In the genomic region with DNA sequence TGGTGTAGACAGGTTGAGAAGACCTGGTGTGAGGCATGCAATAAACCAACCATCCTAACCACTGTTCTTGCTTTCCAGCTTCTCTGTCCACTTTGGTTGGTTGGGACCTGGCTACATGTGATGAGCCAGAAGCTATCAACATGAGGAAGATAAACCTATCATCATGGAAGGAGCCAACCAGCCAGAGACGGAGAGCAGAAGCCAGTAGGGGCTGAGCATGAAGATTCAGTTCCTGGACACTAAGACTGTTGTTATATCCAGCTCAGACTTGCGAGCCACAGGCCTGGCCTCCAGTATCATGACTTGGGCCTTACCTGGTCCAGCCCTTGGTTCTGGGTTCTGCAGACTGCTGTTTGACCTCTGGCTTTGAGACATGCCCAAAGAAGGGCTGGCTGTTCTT, we compare ENCODE assay signal across 15 mouse cellular contexts. TPM values are rescaled to one million over a fixed set of nuclear protein-coding genes. Genes with fewer than 3 reads are reported as not detected.
DNase-seq lines count a peak whose midpoint lies in the region; ATAC-seq lines count a peak whose summit lies in the region.
"Had no signal": no experiment of that assay in that cellular context is flagged by ENCODE, and none has a peak within 500 bp of the region (broad histone marks: within the 10 kb centered on the region; RNA-seq: fewer than 3 reads in every experiment).

No protein-coding gene starts in this region.

- peak overlapping the region; percentile 89 for H3K4me3 ChIP-seq in heart, embryonic 15.5 days
- H3K4me3 ChIP-seq in lung, embryonic 16.5 days (ENCODE audit: low read length) = no peak overlapping the region
- peak overlapping the region; percentile 80 for H3K4me3 ChIP-seq in brown adipose tissue, adult 24 weeks (ENCODE audit: insufficient read depth, low read depth, low read length)
- H3K4me3 ChIP-seq in stomach, embryonic 15.5 days (replicated peaks) = peak overlapping the region; percentile 79; the same call in 1 of the 2 replicates
- no peak overlapping the region for H3K4me3 ChIP-seq in midbrain, embryonic 14.5 days (replicated peaks; ENCODE audit: low read depth, low read length)
- H3K4me3 ChIP-seq: hindbrain, embryonic 12.5 days; midbrain, embryonic 12.5 days had no signal

- ATAC-seq in heart, embryonic 15.5 days (replicated peaks; ENCODE audit: insufficient number of reproducible peaks, insufficient read depth, low FRiP score, low read depth) = no peak
- ATAC-seq in lung, embryonic 16.5 days (ENCODE audit: low read depth) = no peak
- ATAC-seq in stomach, embryonic 15.5 days (ENCODE audit: insufficient read depth, low FRiP score, low read depth) = no peak
- no peak for ATAC-seq in midbrain, embryonic 14.5 days (ENCODE audit: low FRiP score, low TSS enrichment)
- ATAC-seq: liver, postnatal 0 days had no signal

- peaks cover 72% of the 10 kb centered on the region for H3K4me1 ChIP-seq in heart, embryonic 15.5 days (replicated peaks)
- H3K4me1 ChIP-seq in lung, embryonic 16.5 days (replicated peaks; ENCODE audit: control insufficient read depth, insufficient read depth, low read length) = peaks cover 44% of the 10 kb centered on the region
- H3K4me1 ChIP-seq in brown adipose tissue, adult 24 weeks (ENCODE audit: control insufficient read depth, insufficient read depth, insufficient read length, low read length) = peaks cover 9% of the 10 kb centered on the region; the same call in 1 of the 2 replicates
- H3K4me1 ChIP-seq in stomach, embryonic 15.5 days = peaks cover 42% of the 10 kb centered on the region
- H3K4me1 ChIP-seq in midbrain, embryonic 14.5 days (ENCODE audit: control insufficient read depth, insufficient read depth, low read length) = peaks cover 17% of the 10 kb centered on the region

- no peaks in the 10 kb centered on the region for H3K9me3 ChIP-seq in heart, embryonic 15.5 days (replicated peaks)
- no peaks in the 10 kb centered on the region for H3K9me3 ChIP-seq in lung, embryonic 16.5 days (ENCODE audit: control insufficient read depth, low read length)
- H3K9me3 ChIP-seq in stomach, embryonic 15.5 days = no peaks in the 10 kb centered on the region
- H3K9me3 ChIP-seq in midbrain, embryonic 14.5 days (ENCODE audit: control insufficient read depth, low read length) = no peaks in the 10 kb centered on the region
- H3K9me3 ChIP-seq: hindbrain, embryonic 12.5 days; midbrain, embryonic 12.5 days had no signal

- no peak for DNase-seq in heart, postnatal 10 days
- no peak for DNase-seq in lung, postnatal 36 days
- no peak for DNase-seq in midbrain, embryonic 14.5 days
- DNase-seq in spleen, postnatal 4 days (ENCODE audit: low spot score in 2 of 2) = no peak
- DNase-seq: adrenal gland, postnatal 14 days; cerebellum, postnatal 36 days; kidney, adult 9 months; layer of hippocampus, adult 9-11 months; liver, postnatal 0 days had no signal

- 0 out of 2 replicates have a peak overlapping the region, but pooled peaks have one; percentile 1 for H3K9ac ChIP-seq in heart, embryonic 15.5 days
- no peak overlapping the region for H3K9ac ChIP-seq in lung, embryonic 16.5 days (ENCODE audit: low read length)
- H3K9ac ChIP-seq in stomach, embryonic 15.5 days = no peak overlapping the region
- H3K9ac ChIP-seq in midbrain, embryonic 14.5 days (replicated peaks; ENCODE audit: low read length) = no peak overlapping the region
- H3K9ac ChIP-seq: hindbrain, embryonic 12.5 days; liver, postnatal 0 days; midbrain, embryonic 12.5 days had no signal

- peaks cover 15% of the 10 kb centered on the region; the same call in 1 of the 2 replicates for H3K36me3 ChIP-seq in heart, embryonic 15.5 days
- peaks cover 5% of the 10 kb centered on the region for H3K36me3 ChIP-seq in lung, embryonic 16.5 days (ENCODE audit: control insufficient read depth, insufficient read depth, low read length)
- H3K36me3 ChIP-seq in stomach, embryonic 15.5 days = peaks cover 3% of the 10 kb centered on the region; the same call in 1 of the 2 replicates
- H3K36me3 ChIP-seq in midbrain, embryonic 14.5 days (ENCODE audit: control insufficient read depth, insufficient read depth, low read length) = no peaks in the 10 kb centered on the region

- H3K4me2 ChIP-seq in heart, embryonic 15.5 days = peak overlapping the region; percentile 92
- H3K4me2 ChIP-seq in lung, embryonic 16.5 days (ENCODE audit: low read depth, low read length) = peak overlapping the region; percentile 90
- H3K4me2 ChIP-seq in stomach, embryonic 15.5 days = peak overlapping the region; percentile 90
- no peak overlapping the region for H3K4me2 ChIP-seq in midbrain, embryonic 14.5 days (ENCODE audit: low read length)

- no peak overlapping the region for H3K27ac ChIP-seq in heart, embryonic 15.5 days
- H3K27ac ChIP-seq in lung, embryonic 16.5 days (ENCODE audit: low read length) = no peak overlapping the region
- H3K27ac ChIP-seq in brown adipose tissue, adult 24 weeks (replicated peaks; ENCODE audit: low read depth, low read length) = peak overlapping the region; percentile 99
- H3K27ac ChIP-seq in stomach, embryonic 15.5 days = no peak overlapping the region
- no peak overlapping the region for H3K27ac ChIP-seq in midbrain, embryonic 14.5 days (replicated peaks; ENCODE audit: low read depth, low read length)
- H3K27ac ChIP-seq: hindbrain, embryonic 12.5 days; midbrain, embryonic 12.5 days had no signal

- H3K27me3 ChIP-seq in heart, embryonic 15.5 days = no peaks in the 10 kb centered on the region
- no peaks in the 10 kb centered on the region for H3K27me3 ChIP-seq in lung, embryonic 16.5 days (ENCODE audit: control insufficient read depth, insufficient read depth, low read depth, low read length)
- no peaks in the 10 kb centered on the region for H3K27me3 ChIP-seq in stomach, embryonic 15.5 days (replicated peaks)
- peaks cover 5% of the 10 kb centered on the region; the same call in 1 of the 2 replicates for H3K27me3 ChIP-seq in midbrain, embryonic 14.5 days (ENCODE audit: control insufficient read depth, insufficient read depth, low read length)

- 50% methylated on average over 2 of the region's 2 CpGs for WGBS in heart, embryonic 15.5 days
- WGBS in lung, embryonic 16.5 days = 87% methylated on average over 2 of the region's 2 CpGs
- 69% methylated on average over 2 of the region's 2 CpGs for whole genome bisulfite sequencing in stomach, embryonic 15.5 days
- 93% methylated on average over 2 of the region's 2 CpGs for WGBS in midbrain, embryonic 14.5 days

- intact Hi-C loops in heart, postnatal 10 days (cut with DNase I) = no loop called here

RNA-seq across cellular contexts. Expression of a gene that starts 2.5 kb away (rescaled TPM):
- 70.5 and 85.0 TPM in 2 replicates for polyA plus RNA-seq in heart, embryonic 15.5 days (2015; fragmentation: Nextera tagmentation; extraction: Ambion mirVana)
- total RNA-seq in heart, postnatal 10 days (2021) = 10 to 100 TPM; 35.4 to 36.7 TPM
- 62.8 and 63.2 TPM in 2 replicates for polyA plus RNA-seq in lung, embryonic 16.5 days (2015; fragmentation: Nextera tagmentation; extraction: Ambion mirVana)
- polyA plus RNA-seq in brown adipose tissue, adult 24 weeks (2012; ENCODE audit: insufficient read depth, insufficient read length, missing spikeins) = 498 and 651 TPM in 2 replicates
- 79.8 and 95.3 TPM in 2 replicates for polyA plus RNA-seq in stomach, embryonic 15.5 days (2015; fragmentation: Nextera tagmentation; extraction: Ambion mirVana)
- polyA plus RNA-seq in midbrain, embryonic 14.5 days (2014; fragmentation: Nextera tagmentation; extraction: Ambion mirVana) = 20.7 and 25.1 TPM in 2 replicates

RNA-seq across cellular contexts. Expression of a gene that starts 10.8 kb away (rescaled TPM):
- polyA plus RNA-seq in heart, embryonic 15.5 days (2015; fragmentation: Nextera tagmentation; extraction: Ambion mirVana) = 3,693 and 4,133 TPM in 2 replicates
- total RNA-seq in heart, postnatal 10 days (2021) = 100 to 1,000 TPM; 610 to 792 TPM
- polyA plus RNA-seq in lung, embryonic 16.5 days (2015; fragmentation: Nextera tagmentation; extraction: Ambion mirVana) = 92.3 and 105 TPM in 2 replicates
- polyA plus RNA-seq in brown adipose tissue, adult 24 weeks (2012; ENCODE audit: insufficient read depth, insufficient read length, missing spikeins) = 13.6 and 19.7 TPM in 2 replicates
- polyA plus RNA-seq in stomach, embryonic 15.5 days (2015; fragmentation: Nextera tagmentation; extraction: Ambion mirVana) = 8.8 and 15.3 TPM in 2 replicates
- polyA plus RNA-seq in midbrain, embryonic 14.5 days (2014; fragmentation: Nextera tagmentation; extraction: Ambion mirVana) = 0.43 TPM in 1 of 2 replicates, not detected in the other
- total RNA-seq: adrenal gland, postnatal 14 days had no signal

RNA-seq across cellular contexts. Expression of a gene that starts 48.5 kb away (rescaled TPM):
- polyA plus RNA-seq in heart, embryonic 15.5 days (2015; fragmentation: Nextera tagmentation; extraction: Ambion mirVana) = 149 and 169 TPM in 2 replicates
- 100 to 1,000 TPM; 107 to 117 TPM for total RNA-seq in heart, postnatal 10 days (2021)
- polyA plus RNA-seq in lung, embryonic 16.5 days (2015; fragmentation: Nextera tagmentation; extraction: Ambion mirVana) = 268 and 290 TPM in 2 replicates
- polyA plus RNA-seq in brown adipose tissue, adult 24 weeks (2012; ENCODE audit: insufficient read depth, insufficient read length, missing spikeins) = 33.7 and 37.2 TPM in 2 replicates
- 225 and 236 TPM in 2 replicates for polyA plus RNA-seq in stomach, embryonic 15.5 days (2015; fragmentation: Nextera tagmentation; extraction: Ambion mirVana)
- 13.2 and 16.1 TPM in 2 replicates for polyA plus RNA-seq in midbrain, embryonic 14.5 days (2014; fragmentation: Nextera tagmentation; extraction: Ambion mirVana)

RNA-seq across cellular contexts. Expression of a gene that starts 50.0 kb away (rescaled TPM):
- polyA plus RNA-seq in heart, embryonic 15.5 days (2015; fragmentation: Nextera tagmentation; extraction: Ambion mirVana) = 3.2 and 5.8 TPM in 2 replicates
- 10 to 100 TPM in 1 of 2 experiments, 1 to 10 TPM in 1; 9.4 to 10.8 TPM for total RNA-seq in heart, postnatal 10 days (2021)
- 14.1 and 16.2 TPM in 2 replicates for polyA plus RNA-seq in lung, embryonic 16.5 days (2015; fragmentation: Nextera tagmentation; extraction: Ambion mirVana)
- not detected in 2 replicates for polyA plus RNA-seq in brown adipose tissue, adult 24 weeks (2012; ENCODE audit: insufficient read depth, insufficient read length, missing spikeins)
- 95.0 and 97.1 TPM in 2 replicates for polyA plus RNA-seq in stomach, embryonic 15.5 days (2015; fragmentation: Nextera tagmentation; extraction: Ambion mirVana)
- 0.58 and 1.0 TPM in 2 replicates for polyA plus RNA-seq in midbrain, embryonic 14.5 days (2014; fragmentation: Nextera tagmentation; extraction: Ambion mirVana)
- total RNA-seq: adrenal gland, postnatal 14 days had no signal

Comparison
In these comparisons a context has a peak if more than half of its experiments do, and no peak if none do; other contexts are left out.
1. H3K4me3 ChIP-seq: peak in heart, embryonic 15.5 days (single experiment), brown adipose tissue, adult 24 weeks (single experiment) and stomach, embryonic 15.5 days (single experiment); none in lung, embryonic 16.5 days (single experiment) and midbrain, embryonic 14.5 days (single experiment).
2. RNA of a gene that starts 10.8 kb away (polyA plus RNA-seq): 3,693 to 4,133 TPM in heart, embryonic 15.5 days; 92.3 to 105 TPM in lung, embryonic 16.5 days, 13.6 to 19.7 TPM in brown adipose tissue, adult 24 weeks, 8.8 to 15.3 TPM in stomach, embryonic 15.5 days and 0.43 TPM in midbrain, embryonic 14.5 days; every median in the first group is over 10 times any median in the second.